Mouse (Mus musculus): ENCODE results near the gene Syt17. TPM values are rescaled to one million over a fixed set of nuclear protein-coding genes. Genes with fewer than 3 reads are reported as not detected.

The Syt17 gene
- polyA plus RNA-seq, 1 experiment from 2014 or later = 6.1 TPM

DNA sequence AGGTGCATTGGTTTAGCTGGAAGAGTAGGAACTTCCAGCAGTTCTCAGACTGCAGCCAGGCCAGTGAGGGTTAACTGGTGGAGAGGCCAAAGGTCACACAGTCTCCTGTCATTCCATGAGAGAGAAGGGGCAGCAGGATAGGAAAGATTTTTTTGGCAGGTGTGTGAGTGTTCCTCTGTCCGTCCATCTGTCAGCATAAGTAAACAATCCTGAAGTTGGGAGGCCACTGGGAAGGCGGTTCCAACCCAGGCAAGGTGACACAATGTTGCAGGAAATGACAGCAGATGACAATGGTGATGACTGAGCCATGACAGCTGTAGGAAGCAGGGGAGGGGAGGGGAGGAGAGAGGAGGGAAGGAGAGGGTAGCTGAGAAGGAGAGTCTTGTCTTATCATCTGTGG lies 4.9 kb upstream of the Syt17 start:
- H3K4me2 ChIP-seq (replicated peaks) = no peak overlapping the region
- no peak overlapping the region for H3K27ac ChIP-seq
- no peaks in the 10 kb centered on the region for H3K36me3 ChIP-seq
- no peaks in the 10 kb centered on the region; the same call in none of the 2 replicates for H3K27me3 ChIP-seq
- no peak for ATAC-seq (ENCODE audit: low FRiP score)
- H3K9me3 ChIP-seq (replicated peaks) = no peaks in the 10 kb centered on the region
- H3K4me3 ChIP-seq = no peak overlapping the region
- H3K9ac ChIP-seq = no peak overlapping the region
- WGBS = 36% methylated on average over 2 of the region's 2 CpGs
- peaks cover 8% of the 10 kb centered on the region for H3K4me1 ChIP-seq

DNA sequence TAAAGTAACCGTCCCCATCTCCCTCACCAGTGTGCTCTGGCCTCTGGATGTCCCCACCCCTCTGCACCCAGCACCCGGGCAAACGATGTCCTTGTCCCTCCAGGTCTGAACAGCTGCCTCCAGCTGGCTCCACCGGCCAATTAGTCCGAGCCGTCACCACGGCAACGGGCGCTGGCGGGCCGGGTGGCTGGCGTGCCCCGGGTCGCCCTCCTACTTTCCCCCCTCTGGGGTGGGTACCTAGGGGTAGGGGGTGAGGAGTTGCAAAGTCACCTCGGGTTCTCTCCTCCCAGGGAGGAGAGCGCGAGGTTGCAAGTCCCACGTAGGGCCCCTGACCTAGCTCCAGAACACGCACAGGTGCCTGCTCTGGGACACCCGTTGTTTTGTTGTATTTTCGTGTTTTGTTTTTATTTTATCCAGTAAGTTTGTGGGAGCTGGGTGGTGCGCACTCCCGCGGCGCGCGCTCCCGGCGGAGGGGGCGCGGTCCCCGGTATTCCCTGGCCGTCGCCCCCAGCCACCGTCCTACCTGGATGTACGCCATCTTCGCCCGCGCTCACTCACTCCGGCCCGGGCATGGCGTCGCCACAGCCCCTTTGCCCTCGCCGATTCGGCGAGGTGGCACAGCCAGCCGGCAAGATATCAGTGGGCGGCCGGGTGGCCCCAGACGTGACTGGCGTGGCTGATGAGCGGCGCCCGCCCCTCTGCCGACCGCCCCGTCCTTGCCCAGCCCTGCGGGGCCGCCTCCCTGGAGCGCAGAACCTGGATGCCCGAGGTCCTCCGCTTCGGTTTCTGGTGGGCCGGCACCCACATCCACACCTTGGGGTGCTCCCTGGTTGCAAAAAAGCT lies 510 bp downstream of the Syt17 start:
- Histone ChIP-seq H3K4me1 (peaks cover 24% of the 10 kb centered on the region), H3K27ac (no peak overlapping the region), H3K27me3 (peaks cover 29% of the 10 kb centered on the region), H3K4me3 (peak overlapping the region; percentile 62), H3K4me2 (replicated peaks) (peak overlapping the region; percentile 92), H3K9ac (peak overlapping the region; percentile 61), H3K36me3 (no peaks in the 10 kb centered on the region), H3K9me3 (replicated peaks) (no peaks in the 10 kb centered on the region)
- under 1% methylated on average over 63 of the region's 65 CpGs for WGBS
- peak; percentile 81 for ATAC-seq (ENCODE audit: low FRiP score)

DNA sequence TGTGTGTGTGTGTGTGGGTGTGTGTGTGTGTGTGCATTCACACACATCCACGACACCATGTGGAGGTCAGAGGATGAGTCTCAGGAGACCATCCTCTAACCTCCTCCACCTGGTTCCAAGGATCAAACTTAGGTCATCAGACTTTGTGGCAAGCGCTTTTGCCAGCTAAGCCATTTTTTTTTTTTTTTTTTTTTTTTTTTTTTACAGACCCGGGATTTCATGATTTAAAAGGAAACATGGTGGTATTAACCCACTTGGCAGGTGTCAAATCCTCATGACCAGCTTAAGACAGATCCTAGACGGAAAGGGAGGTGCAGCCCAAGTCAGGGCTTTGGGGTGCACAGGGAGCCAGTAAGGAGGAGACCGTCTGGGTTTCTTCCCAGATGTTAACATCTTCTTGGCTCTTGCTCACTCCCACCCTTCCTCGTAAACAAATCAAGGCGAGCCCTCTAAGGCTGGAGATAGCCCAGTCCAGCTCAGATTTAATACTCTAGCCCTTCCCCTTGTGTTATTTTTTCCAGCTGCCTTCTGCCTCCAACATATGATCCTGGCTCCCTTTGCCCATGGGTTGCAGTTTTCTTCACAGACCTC lies 4.0 kb downstream of the Syt17 start:
- 61% methylated on average over 7 of the region's 7 CpGs for WGBS
- H3K4me2 ChIP-seq (replicated peaks) = no peak overlapping the region; the same call in 1 of the 2 replicates
- no peak overlapping the region for H3K4me3 ChIP-seq
- peaks cover 24% of the 10 kb centered on the region for H3K4me1 ChIP-seq
- H3K36me3 ChIP-seq = no peaks in the 10 kb centered on the region
- no peak overlapping the region for H3K9ac ChIP-seq
- no peak overlapping the region for H3K27ac ChIP-seq
- ATAC-seq (ENCODE audit: low FRiP score) = no peak
- H3K27me3 ChIP-seq = peaks cover 36% of the 10 kb centered on the region
- H3K9me3 ChIP-seq (replicated peaks) = no peaks in the 10 kb centered on the region

DNA sequence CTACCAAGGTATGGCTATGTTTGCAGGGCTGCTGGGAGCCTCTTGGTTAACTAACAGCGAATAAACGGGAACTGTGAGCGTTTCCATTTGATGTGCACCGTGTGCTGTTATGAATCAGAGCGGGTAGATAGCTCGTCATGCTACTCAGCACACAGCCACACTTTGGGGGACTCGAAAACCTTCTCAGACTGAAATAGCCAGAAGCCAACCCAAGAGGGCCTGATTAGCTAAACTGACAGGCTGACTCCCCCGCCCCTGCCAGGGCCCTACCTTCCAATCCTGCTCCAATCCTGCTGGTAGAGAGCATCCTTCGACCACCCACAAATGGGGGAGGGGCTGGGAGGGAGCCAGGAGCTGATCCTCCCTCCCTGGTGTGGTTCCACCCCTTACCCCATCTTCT lies 4.7 kb downstream of the Syt17 start:
- Histone ChIP-seq H3K4me3 (no peak overlapping the region), H3K9me3 (replicated peaks) (no peaks in the 10 kb centered on the region), H3K36me3 (no peaks in the 10 kb centered on the region), H3K27ac (no peak overlapping the region), H3K4me1 (peaks cover 20% of the 10 kb centered on the region), H3K9ac (no peak overlapping the region), H3K4me2 (replicated peaks) (no peak overlapping the region; the same call in 1 of the 2 replicates), H3K27me3 (peaks cover 36% of the 10 kb centered on the region)
- no peak for ATAC-seq (ENCODE audit: low FRiP score)
- WGBS = 7% methylated on average over 9 of the region's 9 CpGs

DNA sequence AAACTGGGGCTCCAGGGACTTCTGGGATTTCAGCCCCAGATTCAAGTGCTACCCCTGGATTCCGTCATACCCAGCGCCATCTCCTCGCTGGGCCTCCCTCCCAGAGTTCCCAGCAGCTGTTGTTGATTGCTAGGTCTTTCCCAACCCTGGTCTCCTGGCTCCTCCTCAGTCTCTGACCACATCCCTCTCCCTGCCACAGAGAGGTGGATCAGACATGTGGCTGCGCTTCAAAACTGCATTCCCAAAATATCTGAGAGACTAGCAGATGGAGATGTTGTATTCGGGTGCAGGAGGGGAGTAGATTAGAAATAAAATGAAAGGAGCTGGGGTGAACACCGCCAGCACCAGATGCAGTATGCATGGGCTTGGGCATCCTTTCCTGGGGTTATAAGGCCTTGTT lies 6.5 kb downstream of the Syt17 start:
- Histone ChIP-seq H3K9ac (no peak overlapping the region), H3K9me3 (replicated peaks) (no peaks in the 10 kb centered on the region), H3K36me3 (no peaks in the 10 kb centered on the region), H3K27me3 (peaks cover 25% of the 10 kb centered on the region), H3K27ac (no peak overlapping the region), H3K4me1 (peaks cover 7% of the 10 kb centered on the region; the same call in 1 of the 2 replicates), H3K4me3 (no peak overlapping the region), H3K4me2 (replicated peaks) (no peak overlapping the region)
- ATAC-seq (ENCODE audit: low FRiP score) = no peak
- 86% methylated on average over 6 of the region's 6 CpGs for WGBS

DNA sequence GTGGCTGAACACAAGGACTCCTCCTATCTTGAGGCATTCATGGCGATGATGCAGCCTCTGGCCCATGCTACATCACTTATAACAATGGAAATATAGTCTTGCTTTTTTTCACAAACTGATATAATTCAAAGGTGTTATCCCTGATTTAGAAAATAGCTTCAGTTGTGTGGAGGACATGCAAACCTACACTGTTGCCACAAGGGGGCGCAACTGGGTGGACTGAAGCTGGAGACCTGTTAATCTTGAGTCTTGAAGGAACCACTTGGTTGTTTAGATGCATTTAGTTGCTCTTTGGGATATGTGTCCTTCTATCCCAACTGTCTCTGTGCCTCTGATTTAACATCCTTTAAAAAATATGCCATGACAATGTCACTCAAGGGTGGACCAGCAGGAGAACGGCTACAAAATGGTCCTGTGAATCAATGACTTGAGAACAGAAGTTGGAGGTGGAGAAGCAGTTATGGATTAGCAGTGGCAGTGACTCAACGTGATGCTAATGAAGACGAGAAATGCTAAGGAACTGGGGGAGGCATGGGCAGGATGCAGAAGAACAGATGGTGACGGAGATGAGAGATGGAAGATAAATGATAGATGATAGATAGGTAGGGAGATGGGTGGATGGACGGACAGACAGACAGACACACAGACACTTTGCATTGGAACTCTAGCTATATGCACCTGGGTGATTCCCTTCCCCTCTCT lies 10.8 kb downstream of the Syt17 start:
- no peaks in the 10 kb centered on the region for H3K9me3 ChIP-seq (replicated peaks)
- peaks cover 6% of the 10 kb centered on the region; the same call in 1 of the 2 replicates for H3K27me3 ChIP-seq
- H3K4me3 ChIP-seq = no peak overlapping the region
- no peak overlapping the region for H3K27ac ChIP-seq
- no peaks in the 10 kb centered on the region for H3K4me1 ChIP-seq
- ATAC-seq (ENCODE audit: low FRiP score) = no peak
- no peaks in the 10 kb centered on the region for H3K36me3 ChIP-seq
- 58% methylated on average over 7 of the region's 7 CpGs for WGBS
- H3K9ac ChIP-seq = no peak overlapping the region
- H3K4me2 ChIP-seq (replicated peaks) = no peak overlapping the region

DNA sequence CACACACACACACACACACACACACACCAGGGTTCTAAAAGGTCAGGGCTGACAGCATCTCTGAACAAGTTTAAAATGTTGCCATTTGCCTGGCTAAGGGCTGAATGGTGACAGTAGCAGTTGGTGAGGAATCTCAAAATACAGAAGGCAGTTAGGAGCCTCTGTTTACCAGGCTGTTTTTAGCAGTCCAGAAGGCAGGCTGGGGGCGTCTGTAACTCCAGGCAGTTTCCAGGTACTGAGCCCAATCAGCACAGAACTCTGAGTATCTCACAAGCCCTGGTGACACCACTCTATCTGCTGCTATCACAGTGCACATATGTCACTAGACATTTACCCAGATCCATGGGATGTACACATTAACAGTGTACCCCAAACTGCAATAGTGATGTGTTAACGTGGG lies 19.1 kb downstream of the Syt17 start:
- no peak overlapping the region for H3K9ac ChIP-seq
- 77% methylated on average over 2 of the region's 2 CpGs for WGBS
- no peaks in the 10 kb centered on the region for H3K9me3 ChIP-seq (replicated peaks)
- no peak overlapping the region for H3K4me3 ChIP-seq
- no peak overlapping the region for H3K27ac ChIP-seq
- H3K4me2 ChIP-seq (replicated peaks) = no peak overlapping the region
- no peaks in the 10 kb centered on the region for H3K36me3 ChIP-seq
- no peaks in the 10 kb centered on the region for H3K27me3 ChIP-seq
- ATAC-seq (ENCODE audit: low FRiP score) = no peak
- no peaks in the 10 kb centered on the region for H3K4me1 ChIP-seq

DNA sequence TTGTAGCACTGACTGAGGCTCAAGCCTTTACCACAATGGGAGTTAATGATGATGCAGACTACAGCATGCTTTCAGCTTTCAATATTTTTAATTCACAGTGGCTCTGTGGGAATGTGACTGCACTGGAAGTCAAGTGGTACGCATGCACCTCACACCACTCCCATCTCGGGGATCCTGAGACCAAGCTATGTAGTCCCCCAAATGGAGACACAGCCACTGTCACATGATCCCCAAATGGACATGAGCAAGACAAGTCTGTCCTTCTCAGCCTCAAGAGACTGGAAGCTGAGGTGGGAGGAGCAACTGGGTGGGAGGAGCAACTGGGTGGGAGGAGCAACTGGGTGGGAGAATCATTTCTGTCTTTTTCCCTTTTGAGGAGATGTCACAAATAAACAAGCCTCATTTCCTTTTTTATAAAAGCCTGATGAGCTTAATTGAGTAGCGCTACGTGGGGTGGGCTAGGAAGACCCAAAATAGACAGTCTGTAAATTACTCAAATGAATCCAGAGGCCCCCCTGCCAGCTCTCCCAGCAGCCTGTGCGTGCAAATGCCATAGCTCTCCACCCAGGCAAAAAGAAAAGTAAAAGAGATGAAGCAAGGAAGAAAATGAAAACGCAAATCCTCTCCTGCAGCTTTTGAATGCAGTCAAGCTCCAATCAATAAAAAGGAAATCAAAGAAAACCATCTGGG lies 28.4 kb downstream of the Syt17 start:
- ATAC-seq (ENCODE audit: low FRiP score) = no peak
- 0 out of 2 replicates have a peak overlapping the region, but pooled peaks have one; percentile 12 for H3K27ac ChIP-seq

DNA sequence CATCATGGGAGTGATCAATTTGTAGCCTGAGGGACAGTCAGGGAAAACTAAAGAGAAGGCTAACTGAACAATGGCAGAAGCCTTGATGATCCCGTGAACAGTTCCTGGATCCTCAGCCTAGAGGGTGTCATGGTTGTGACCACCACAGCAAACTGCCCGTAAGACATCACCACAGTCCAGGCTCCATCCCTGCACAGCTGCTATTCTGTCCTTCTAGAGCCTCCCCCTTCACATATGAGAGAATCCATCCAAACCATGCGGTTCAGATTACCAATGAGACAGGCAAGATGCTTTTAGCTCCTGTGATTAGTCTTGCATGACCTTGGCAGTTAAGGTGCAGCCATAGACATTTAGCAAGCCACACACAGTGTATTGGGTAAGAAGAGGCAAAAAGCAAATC lies 33.8 kb downstream of the Syt17 start:
- Histone ChIP-seq H3K4me2 (replicated peaks) (no peak overlapping the region), H3K9ac (no peak overlapping the region), H3K36me3 (no peaks in the 10 kb centered on the region), H3K4me1 (no peaks in the 10 kb centered on the region), H3K9me3 (replicated peaks) (no peaks in the 10 kb centered on the region), H3K27me3 (no peaks in the 10 kb centered on the region), H3K4me3 (no peak overlapping the region), H3K27ac (no peak overlapping the region)
- 70% methylated on average over 3 of the region's 3 CpGs for WGBS
- no peak for ATAC-seq (ENCODE audit: low FRiP score)

More for the DNA sequence above, 28.4 kb downstream of the Syt17 start:
- H3K9me3 ChIP-seq (replicated peaks) = no peaks in the 10 kb centered on the region
- H3K9ac ChIP-seq = no peak overlapping the region; the same call in 1 of the 2 replicates
- no peak overlapping the region for H3K4me3 ChIP-seq
- H3K27me3 ChIP-seq = no peaks in the 10 kb centered on the region
- H3K4me2 ChIP-seq (replicated peaks) = no peak overlapping the region
- WGBS = 50% methylated on average over 6 of the region's 6 CpGs
- H3K36me3 ChIP-seq = no peaks in the 10 kb centered on the region
- peaks cover 2% of the 10 kb centered on the region; the same call in 1 of the 2 replicates for H3K4me1 ChIP-seq

DNA sequence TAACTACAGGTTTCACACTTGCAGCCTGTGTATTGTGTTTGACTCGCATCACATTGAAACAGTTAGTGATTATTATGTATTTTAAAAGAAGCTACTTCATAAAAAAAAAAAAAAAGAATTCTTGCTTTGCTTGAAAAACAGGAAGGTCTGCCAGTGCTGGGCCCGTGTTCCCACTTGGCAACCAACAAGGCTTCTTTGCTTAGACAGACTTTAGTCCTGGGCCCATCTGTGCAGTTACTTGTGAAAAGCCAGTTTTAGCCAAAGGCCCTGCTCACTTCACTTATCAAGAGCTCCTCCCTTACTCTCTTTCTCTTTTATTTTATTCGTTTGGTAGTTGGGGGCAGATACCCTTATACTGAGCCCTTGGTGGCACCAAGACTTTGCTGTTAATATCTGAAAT lies 36.1 kb downstream of the Syt17 start:
- Histone ChIP-seq H3K9ac (no peak overlapping the region), H3K4me3 (no peak overlapping the region), H3K4me2 (replicated peaks) (no peak overlapping the region), H3K36me3 (no peaks in the 10 kb centered on the region), H3K27me3 (no peaks in the 10 kb centered on the region), H3K4me1 (no peaks in the 10 kb centered on the region), H3K27ac (no peak overlapping the region), H3K9me3 (replicated peaks) (no peaks in the 10 kb centered on the region)
- 75% methylated on average over 3 of the region's 3 CpGs for WGBS
- no peak for ATAC-seq (ENCODE audit: low FRiP score)

DNA sequence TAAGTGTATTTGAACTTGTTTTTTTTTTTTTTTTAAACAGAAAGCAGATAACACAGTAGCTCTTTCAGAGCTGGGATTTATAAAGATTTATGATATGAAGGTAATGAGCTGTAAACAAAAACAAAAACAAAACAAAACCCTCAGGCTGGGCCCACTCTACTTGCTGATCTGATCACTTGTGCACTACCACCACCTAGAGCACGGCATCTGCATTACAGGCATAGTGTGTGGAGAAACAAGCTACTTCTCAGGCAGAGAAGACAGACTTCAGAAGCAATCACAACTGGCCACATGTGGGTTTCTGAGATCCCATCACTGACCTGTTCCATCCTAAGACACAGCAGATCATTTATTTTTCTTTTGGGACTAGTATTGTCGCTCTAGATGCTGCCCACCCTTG lies 38.6 kb downstream of the Syt17 start:
- Histone ChIP-seq H3K27me3 (no peaks in the 10 kb centered on the region), H3K4me2 (replicated peaks) (no peak overlapping the region), H3K4me3 (no peak overlapping the region), H3K9me3 (replicated peaks) (no peaks in the 10 kb centered on the region), H3K36me3 (no peaks in the 10 kb centered on the region), H3K4me1 (0 out of 2 replicates have a peak, but pooled peaks cover 4% of the 10 kb centered on the region), H3K27ac (no peak overlapping the region), H3K9ac (no peak overlapping the region)
- no peak for ATAC-seq (ENCODE audit: low FRiP score)
- 37% methylated on average over 2 of the region's 2 CpGs for whole genome bisulfite sequencing

DNA sequence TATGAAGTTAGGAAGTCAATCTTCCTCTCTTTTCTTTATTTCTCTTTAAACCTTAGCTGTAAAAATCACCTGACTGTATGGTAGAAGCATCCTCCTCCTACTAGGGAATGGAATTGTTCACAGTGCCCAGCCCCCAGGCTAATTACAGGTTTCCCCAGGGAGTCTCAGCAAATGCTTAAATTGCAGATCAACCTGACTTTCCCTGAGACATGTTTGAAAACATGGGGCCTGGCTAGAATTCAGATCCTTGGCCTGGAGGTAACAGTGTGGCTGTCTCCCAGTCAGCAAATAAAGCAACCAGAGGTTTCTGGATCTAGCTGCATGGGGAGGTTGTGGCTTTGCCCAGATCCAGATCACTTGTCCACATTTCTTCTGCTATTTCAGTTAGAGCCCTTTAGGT lies 42.8 kb downstream of the Syt17 start:
- no peak for ATAC-seq (ENCODE audit: low FRiP score)
- no peaks in the 10 kb centered on the region for H3K36me3 ChIP-seq
- no peak overlapping the region for H3K4me2 ChIP-seq (replicated peaks)
- no peak overlapping the region for H3K4me3 ChIP-seq
- no peak overlapping the region for H3K9ac ChIP-seq
- no peaks in the 10 kb centered on the region for H3K27me3 ChIP-seq
- no peaks in the 10 kb centered on the region for H3K9me3 ChIP-seq (replicated peaks)
- no peak overlapping the region for H3K27ac ChIP-seq
- H3K4me1 ChIP-seq = peaks cover 10% of the 10 kb centered on the region; the same call in 1 of the 2 replicates
